Mouse (Mus musculus) hindbrain, embryonic 16.5 days (tissue): ENCODE results near the gene Scarf2. TPM values are rescaled to one million over a fixed set of nuclear protein-coding genes. Genes with fewer than 3 reads are reported as not detected.

ENCODE experiments used
- ATAC-seq: fragments of 200-750 bp; cut with Nextera tagmentation; 2 replicates; pipeline ENCODE4 v1.8.0; 2017; ENCODE audit warnings: moderate TSS enrichment, moderate library complexity
- H3K27ac ChIP-seq: fragments of 300-500 bp; sonication (generic); 2 replicates; pipeline ENCODE4 v1.5.1; 2014; ENCODE audit warnings: low read depth, mild to moderate bottlenecking, control low read depth, low read length, moderate library complexity
- H3K27me3 ChIP-seq: fragments of 300-500 bp; sonication (generic); replicated peaks from 2 replicates; pipeline ENCODE4 v1.6.1; 2014; ENCODE audit warnings: low read length; ENCODE audit not compliant: control insufficient read depth, insufficient read depth
- H3K36me3 ChIP-seq: fragments of 300-500 bp; sonication (generic); 2 replicates; pipeline ENCODE4 v1.6.1; 2014; ENCODE audit warnings: mild to moderate bottlenecking, low read length, moderate library complexity, mixed read lengths; ENCODE audit not compliant: control insufficient read depth, insufficient read depth
- H3K4me1 ChIP-seq: fragments of 300-500 bp; sonication (generic); 2 replicates; pipeline ENCODE4 v1.6.1; 2014; ENCODE audit warnings: low read depth, low read length; ENCODE audit not compliant: control insufficient read depth, insufficient read depth
- H3K4me2 ChIP-seq: fragments of 300-500 bp; sonication (generic); 2 replicates; pipeline ENCODE4 v1.6.1; 2014; ENCODE audit warnings: mild to moderate bottlenecking, low read length, control low read depth, moderate library complexity
- H3K4me3 ChIP-seq: fragments of 300-500 bp; sonication (generic); 2 replicates; pipeline ENCODE4 v1.5.1; 2014; ENCODE audit warnings: mild to moderate bottlenecking, low read length, control low read depth, moderate library complexity
- H3K9ac ChIP-seq: fragments of 300-500 bp; sonication (generic); 2 replicates; pipeline ENCODE4 v1.6.1; 2014; ENCODE audit warnings: low read depth, mild to moderate bottlenecking, control low read depth, low read length, moderate library complexity
- H3K9me3 ChIP-seq: fragments of 300-500 bp; sonication (generic); 2 replicates; pipeline ENCODE4 v1.6.1; 2014; ENCODE audit warnings: mild to moderate bottlenecking, low read length, moderate library complexity; ENCODE audit not compliant: control insufficient read depth
- WGBS: fragments of 180-500 bp; shearing (Covaris S2); extraction: QIAGEN DNeasy Blood & Tissue Kit; methylation state at CpG from one replicate; pipeline ENCODE4 v1.1.7; 2014; 5-methylcytosine and 5-hydroxymethylcytosine counted together
- polyA plus RNA-seq: library from polyadenylated mRNA; unstranded; fragments of >200 nt; fragmentation: Nextera tagmentation; extraction: Ambion mirVana; gene quantifications from 2 replicates; pipeline ENCODE4 v1.2.1, GENCODE M21; 2015

Gene Scarf2
- polyA plus RNA-seq, 1 experiment from 2014 or later = 1.4 TPM

- no peak overlapping the region for H3K27ac ChIP-seq
- H3K4me3 ChIP-seq = no peak overlapping the region
- H3K4me1 ChIP-seq = peaks cover 16% of the 10 kb centered on the region
- H3K9me3 ChIP-seq = no peaks in the 10 kb centered on the region
- WGBS = 64% methylated on average over 4 of the region's 4 CpGs
- peaks cover 3% of the 10 kb centered on the region; the same call in 1 of the 2 replicates for H3K27me3 ChIP-seq
- H3K36me3 ChIP-seq = no peaks in the 10 kb centered on the region
- H3K4me2 ChIP-seq = no peak overlapping the region
- ATAC-seq = no peak
- no peak overlapping the region for H3K9ac ChIP-seq
Observed at GRCm38 (mm10) chr16:17813173-17813572, 16.1 kb downstream of the Scarf2 start.

GRCm38 (mm10) chr16:17815411-17816402 is 18.6 kb downstream of the Scarf2 start:
- Histone ChIP-seq H3K4me3 (peak overlapping the region; percentile 57), H3K4me1 (peaks cover 8% of the 10 kb centered on the region), H3K4me2 (peak overlapping the region; percentile 95), H3K9ac (peak overlapping the region; percentile 79), H3K36me3 (no peaks in the 10 kb centered on the region), H3K9me3 (no peaks in the 10 kb centered on the region), H3K27ac (peak overlapping the region; percentile 72), H3K27me3 (peaks cover 5% of the 10 kb centered on the region)
- peak; percentile 89 for ATAC-seq
- WGBS = 2% methylated on average over 55 of the region's 63 CpGs

DNA sequence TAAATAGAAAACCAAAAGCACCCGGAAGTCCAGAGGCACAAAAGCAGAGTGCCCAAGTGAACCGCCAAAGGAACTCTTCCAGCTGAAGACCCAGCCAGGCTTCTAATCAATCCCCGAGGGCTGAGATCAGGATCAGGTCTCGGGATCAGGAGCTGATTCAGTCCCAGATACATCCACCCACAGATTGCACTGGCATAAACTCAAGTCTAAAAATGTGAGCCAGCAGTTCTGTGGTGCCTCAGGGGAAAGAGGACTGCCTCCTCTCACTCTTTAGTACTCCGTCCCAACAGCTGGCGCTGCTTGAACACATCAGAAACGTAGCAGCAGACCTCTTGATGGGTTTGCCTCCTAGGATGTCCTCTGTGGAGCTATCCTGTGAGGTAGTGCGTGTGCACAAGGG is 19.4 kb downstream of the Scarf2 start:
- Histone ChIP-seq H3K9me3 (no peaks in the 10 kb centered on the region), H3K36me3 (no peaks in the 10 kb centered on the region), H3K9ac (no peak overlapping the region), H3K4me2 (no peak overlapping the region), H3K4me1 (peaks cover 8% of the 10 kb centered on the region), H3K4me3 (no peak overlapping the region), H3K27me3 (peaks cover 5% of the 10 kb centered on the region), H3K27ac (peak overlapping the region; percentile 72; the same call in 1 of the 2 replicates)
- no peak for ATAC-seq
- 80% methylated on average over 8 of the region's 8 CpGs for WGBS

- Histone ChIP-seq H3K9ac (no peak overlapping the region), H3K4me1 (no peaks in the 10 kb centered on the region), H3K27me3 (peaks cover 11% of the 10 kb centered on the region; the same call in 1 of the 2 replicates), H3K9me3 (no peaks in the 10 kb centered on the region), H3K27ac (no peak overlapping the region), H3K36me3 (no peaks in the 10 kb centered on the region), H3K4me2 (no peak overlapping the region), H3K4me3 (no peak overlapping the region)
- WGBS = 67% methylated on average over 2 of the region's 2 CpGs
- no peak for ATAC-seq
Observed at GRCm38 (mm10) chr16:17826500-17826899, 29.4 kb downstream of the Scarf2 start.

- no peak for ATAC-seq
- 90% methylated on average over 2 of the region's 2 CpGs for WGBS
- Histone ChIP-seq H3K4me2 (no peak overlapping the region), H3K9me3 (no peaks in the 10 kb centered on the region), H3K9ac (no peak overlapping the region), H3K36me3 (no peaks in the 10 kb centered on the region), H3K27me3 (peaks cover 17% of the 10 kb centered on the region; the same call in 1 of the 2 replicates), H3K4me1 (peaks cover 11% of the 10 kb centered on the region), H3K4me3 (no peak overlapping the region), H3K27ac (no peak overlapping the region)
Observed at GRCm38 (mm10) chr16:17828229-17828628, 31.1 kb downstream of the Scarf2 start.

DNA sequence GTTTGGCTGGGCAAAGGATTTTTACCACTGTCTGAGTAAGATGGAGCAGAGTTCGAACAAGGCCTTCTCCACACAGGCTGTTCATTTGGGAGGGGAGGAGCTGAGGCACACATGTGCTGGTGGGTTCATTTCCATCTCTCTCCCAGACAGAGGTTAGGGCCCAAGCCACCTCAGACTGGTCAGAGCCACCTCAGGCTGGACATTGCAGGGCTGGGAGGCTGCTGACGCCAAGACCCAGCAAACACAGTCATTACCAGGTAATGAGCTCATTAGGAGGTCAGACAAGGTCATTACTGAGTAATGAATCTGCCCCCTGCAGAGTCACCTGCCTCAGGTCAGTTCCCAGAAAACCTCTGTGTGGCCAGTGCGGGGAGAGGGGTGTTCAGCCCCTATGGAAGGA is 31.8 kb downstream of the Scarf2 start:
- Histone ChIP-seq H3K4me3 (no peak overlapping the region), H3K9me3 (no peaks in the 10 kb centered on the region), H3K4me1 (peaks cover 12% of the 10 kb centered on the region), H3K9ac (no peak overlapping the region), H3K4me2 (no peak overlapping the region), H3K36me3 (no peaks in the 10 kb centered on the region), H3K27ac (no peak overlapping the region), H3K27me3 (peaks cover 17% of the 10 kb centered on the region; the same call in 1 of the 2 replicates)
- WGBS = 67% methylated on average over 3 of the region's 3 CpGs
- ATAC-seq = no peak

DNA sequence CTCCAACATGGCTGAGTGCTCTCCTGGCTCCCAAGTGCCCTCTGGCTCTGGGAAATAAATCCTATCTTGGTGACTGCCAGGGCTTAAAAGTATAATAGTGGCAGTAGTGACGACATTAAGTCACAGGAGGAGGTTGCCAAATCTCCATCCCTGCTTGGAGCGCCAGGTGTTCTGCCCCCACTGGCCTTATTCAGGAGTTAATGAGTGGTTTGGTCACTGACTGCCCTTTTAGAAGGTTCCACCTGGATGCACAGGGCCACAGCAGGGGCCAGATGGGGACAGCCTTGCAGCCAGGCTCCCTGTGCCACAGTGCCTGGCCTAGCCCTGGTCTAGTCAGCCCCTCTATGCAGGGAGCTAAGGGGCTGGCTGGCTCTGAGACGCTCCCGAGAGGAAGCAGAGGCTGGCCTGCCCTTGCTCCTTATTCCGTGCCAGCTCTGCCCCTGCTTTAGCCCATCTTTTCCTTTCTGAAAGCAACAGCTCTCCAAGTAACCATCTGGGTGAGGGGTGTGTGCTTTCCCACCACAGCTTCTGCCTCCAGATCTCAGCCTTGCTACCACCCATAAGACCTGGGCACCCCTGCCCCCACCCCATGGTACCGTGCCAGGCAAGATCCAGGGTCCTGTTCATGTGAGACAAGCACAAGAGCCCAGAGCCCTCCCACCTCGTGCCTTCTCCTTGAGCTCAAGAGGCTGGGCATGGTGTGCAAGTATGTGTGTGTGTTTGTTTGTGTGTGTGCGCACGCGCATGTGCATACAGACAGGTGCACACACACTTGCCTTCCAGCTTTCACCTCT is 33.5 kb downstream of the Scarf2 start:
- Histone ChIP-seq H3K4me3 (no peak overlapping the region), H3K36me3 (no peaks in the 10 kb centered on the region), H3K9ac (no peak overlapping the region), H3K27me3 (peaks cover 17% of the 10 kb centered on the region; the same call in 1 of the 2 replicates), H3K27ac (no peak overlapping the region), H3K4me1 (peaks cover 26% of the 10 kb centered on the region), H3K9me3 (no peaks in the 10 kb centered on the region), H3K4me2 (no peak overlapping the region)
- 64% methylated on average over 10 of the region's 10 CpGs for WGBS
- ATAC-seq = no peak

- no peak for ATAC-seq
Observed at GRCm38 (mm10) chr16:17831781-17832180, 34.7 kb downstream of the Scarf2 start.

More at GRCm38 (mm10) chr16:17831781-17832180, 34.7 kb downstream of the Scarf2 start:
- peaks cover 17% of the 10 kb centered on the region; the same call in 1 of the 2 replicates for H3K27me3 ChIP-seq
- 12% methylated on average over 11 of the region's 11 CpGs for WGBS
- no peak overlapping the region for H3K4me2 ChIP-seq
- no peak overlapping the region for H3K4me3 ChIP-seq
- peak overlapping the region; percentile 17; the same call in 1 of the 2 replicates for H3K9ac ChIP-seq
- no peak overlapping the region for H3K27ac ChIP-seq
- peaks cover 26% of the 10 kb centered on the region for H3K4me1 ChIP-seq
- no peaks in the 10 kb centered on the region for H3K36me3 ChIP-seq
- H3K9me3 ChIP-seq = no peaks in the 10 kb centered on the region
